Mouse (Mus musculus) heart, postnatal 36 days (tissue): ENCODE data around the gene Msmo1. TPM values are rescaled to one million over a fixed set of nuclear protein-coding genes. Genes with fewer than 3 reads are reported as not detected.

Experiments
- total RNA-seq, 2 experiments: library from RNA; stranded (reverse); gene quantifications; 2 replicates each; pipeline ENCODE4 v1.2.3; 2021

Gene Msmo1
- total RNA-seq, 2 experiments from 2014 or later: 5.3 to 6.9 TPM

Other genes with a start within 250 kb of the Msmo1 start
- gene Cpe, start 40.7 kb downstream of the Msmo1 start, total RNA-seq: 100 to 1,000 TPM; 267 to 294 TPM
- gene Klhl2, start 116.2 kb upstream of the Msmo1 start, total RNA-seq: 10 to 100 TPM; 13.3 to 17.2 TPM
- 10 to 100 TPM; 19.7 to 26.1 TPM for gene Tmem192, start 213.4 kb upstream of the Msmo1 start, total RNA-seq